Mouse (Mus musculus) monocyte, adult 2 months (primary cell): ENCODE measurements around the gene Nuak1.
A peak's percentile ranks its signal among the peaks of the same experiment; 100 is the strongest.

ENCODE experiments used
- DNase-seq, 2 experiments: peaks; one replicate each; pipeline ENCODE4 v3.0.0; 2022; ENCODE audit warnings: low spot score in 2 of 2, low read depth in 1 of 2

The Nuak1 gene

DNA sequence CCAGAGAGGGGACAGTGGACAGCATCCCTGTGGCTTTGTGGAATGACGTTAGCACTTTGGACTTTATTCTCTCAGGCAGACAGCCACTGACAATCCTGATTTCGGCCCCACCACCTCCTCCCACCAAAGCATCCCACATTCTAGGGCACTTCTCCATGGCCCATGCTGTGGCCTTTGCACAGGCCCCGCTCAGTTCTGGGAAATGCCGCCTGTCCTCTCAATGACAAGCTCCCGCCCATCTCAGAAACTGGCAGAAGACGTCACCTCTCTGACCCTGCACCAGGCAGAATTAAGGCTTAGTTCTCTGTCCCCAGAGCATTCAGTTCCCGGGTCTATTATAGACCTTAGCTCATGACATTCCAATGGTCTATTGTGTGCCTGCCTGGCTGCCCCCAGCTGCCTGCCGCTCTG, 7.0 kb upstream of the Nuak1 start:
- DNase-seq = no peak

DNA sequence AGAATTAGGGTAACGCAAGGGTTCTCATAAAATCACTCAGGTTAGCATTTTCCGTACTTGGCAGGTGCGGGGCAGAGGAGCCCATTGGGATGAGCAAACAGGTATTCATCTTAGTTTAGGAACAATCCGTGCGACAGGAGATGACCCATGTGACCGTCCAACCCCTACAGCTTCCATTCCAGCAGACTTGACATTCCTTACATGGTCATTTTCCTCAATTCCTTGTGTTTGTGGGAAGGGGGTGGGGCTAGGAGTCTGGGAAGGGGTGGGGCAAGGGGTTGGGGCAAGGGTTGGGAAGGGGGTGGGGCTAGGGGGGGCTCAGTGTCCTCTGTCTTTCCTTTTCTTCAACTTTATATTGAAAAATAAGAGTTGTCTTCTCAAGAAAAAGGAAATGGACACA, 6.3 kb upstream of the Nuak1 start:
- DNase-seq = no peak

DNA sequence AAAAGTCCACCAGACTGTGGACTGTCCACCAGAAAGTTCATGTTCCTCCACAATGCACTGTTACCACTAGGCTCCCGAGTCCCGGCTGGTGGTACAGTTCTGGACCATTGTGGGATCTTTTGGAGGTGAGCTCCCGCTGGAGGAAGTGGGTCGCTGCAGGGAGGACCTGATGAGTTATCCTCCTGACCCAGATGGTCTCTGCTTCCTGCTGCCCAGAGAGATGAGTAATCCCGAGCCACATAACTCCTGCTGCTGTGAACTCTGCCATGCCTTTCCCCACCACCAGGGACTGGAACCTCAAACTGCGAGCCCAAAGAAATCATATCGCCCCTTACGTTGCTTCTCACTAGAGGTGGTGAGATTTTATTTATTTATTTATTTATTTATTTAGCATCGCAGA, 4.0 kb upstream of the Nuak1 start:
- DNase-seq = no peak

DNA sequence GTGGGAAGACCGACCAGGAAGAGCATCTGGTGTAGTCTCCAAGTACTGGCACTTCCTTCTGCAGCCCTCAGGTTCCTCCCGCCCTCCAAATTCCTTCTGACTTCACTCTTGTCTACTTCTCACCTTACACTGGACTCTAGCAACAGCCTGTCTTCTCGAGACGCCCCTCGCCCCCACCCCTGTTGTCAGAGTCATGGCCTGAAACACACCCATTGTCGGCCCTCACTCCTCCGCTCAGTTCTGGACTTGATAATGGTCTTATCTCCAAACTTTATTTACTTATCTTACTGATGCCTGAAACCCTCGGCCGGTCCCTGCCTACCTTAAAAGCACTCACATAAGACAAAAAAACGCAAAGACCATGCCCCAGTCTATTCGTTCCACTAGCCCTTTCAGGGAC, 1.4 kb upstream of the Nuak1 start:
- DNase-seq = no peak

GRCm38 (mm10) chr10:84441434-84441785, 1.0 kb upstream of the Nuak1 start:
- DNase-seq = no peak

GRCm38 (mm10) chr10:84440181-84440540, 236 bp downstream of the Nuak1 start:
- no peak for DNase-seq

- DNase-seq = no peak
Observed at GRCm38 (mm10) chr10:84439228-84439596, 1.2 kb downstream of the Nuak1 start.

DNA sequence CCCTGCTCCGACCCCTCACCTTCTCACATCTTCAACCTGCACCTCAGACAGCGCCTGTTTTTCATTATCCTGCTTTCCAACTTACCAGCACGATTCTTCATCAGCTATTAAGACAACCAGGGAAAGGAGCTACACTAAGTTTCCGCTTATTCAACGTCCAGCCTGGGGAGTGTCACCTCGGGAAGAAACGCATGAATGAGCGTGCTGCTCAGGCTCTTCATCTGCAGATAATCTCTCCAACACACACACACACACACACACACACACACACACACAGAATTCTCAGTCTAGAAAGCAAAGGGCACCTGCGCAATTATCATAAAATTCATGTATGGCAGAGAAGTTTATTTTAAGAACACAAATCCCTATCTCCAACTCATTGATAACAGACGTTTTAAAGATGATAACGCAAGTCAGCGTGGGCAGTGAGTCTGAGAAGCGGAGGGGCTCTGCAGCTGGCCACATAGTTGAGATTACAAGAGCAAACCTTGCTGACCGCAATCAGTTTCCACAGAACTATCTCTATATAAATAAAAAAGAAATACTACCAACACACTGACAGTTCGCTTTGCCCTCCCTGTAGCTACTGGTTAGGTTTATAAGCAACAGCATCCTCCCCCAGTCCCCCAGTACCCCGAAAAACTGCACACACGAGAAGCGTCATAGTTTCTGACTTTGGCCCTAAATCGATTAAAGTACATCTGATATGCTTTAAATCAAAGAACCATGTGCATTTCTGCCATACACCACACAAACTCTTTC, 1.8 kb downstream of the Nuak1 start:
- DNase-seq = no peak

DNA sequence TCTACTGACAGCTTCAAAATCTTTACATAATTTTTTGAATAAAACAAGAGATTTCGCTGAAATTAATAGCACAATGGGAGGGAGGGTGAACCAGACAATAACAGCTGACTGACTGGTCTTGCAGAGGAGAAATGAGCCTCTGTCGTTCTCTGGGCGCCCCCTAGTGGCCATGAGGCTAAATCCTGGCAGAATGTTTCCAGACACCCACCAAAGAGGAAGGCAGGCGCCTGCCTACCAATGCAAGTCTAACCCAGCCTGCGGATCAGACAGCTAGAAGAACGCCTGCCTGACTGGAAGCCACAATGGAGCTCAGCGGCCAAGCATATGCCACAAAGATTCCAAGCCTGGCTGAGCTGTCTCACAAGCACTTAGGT, 2.4 kb downstream of the Nuak1 start:
- DNase-seq = peak; percentile 45 to 82

DNA sequence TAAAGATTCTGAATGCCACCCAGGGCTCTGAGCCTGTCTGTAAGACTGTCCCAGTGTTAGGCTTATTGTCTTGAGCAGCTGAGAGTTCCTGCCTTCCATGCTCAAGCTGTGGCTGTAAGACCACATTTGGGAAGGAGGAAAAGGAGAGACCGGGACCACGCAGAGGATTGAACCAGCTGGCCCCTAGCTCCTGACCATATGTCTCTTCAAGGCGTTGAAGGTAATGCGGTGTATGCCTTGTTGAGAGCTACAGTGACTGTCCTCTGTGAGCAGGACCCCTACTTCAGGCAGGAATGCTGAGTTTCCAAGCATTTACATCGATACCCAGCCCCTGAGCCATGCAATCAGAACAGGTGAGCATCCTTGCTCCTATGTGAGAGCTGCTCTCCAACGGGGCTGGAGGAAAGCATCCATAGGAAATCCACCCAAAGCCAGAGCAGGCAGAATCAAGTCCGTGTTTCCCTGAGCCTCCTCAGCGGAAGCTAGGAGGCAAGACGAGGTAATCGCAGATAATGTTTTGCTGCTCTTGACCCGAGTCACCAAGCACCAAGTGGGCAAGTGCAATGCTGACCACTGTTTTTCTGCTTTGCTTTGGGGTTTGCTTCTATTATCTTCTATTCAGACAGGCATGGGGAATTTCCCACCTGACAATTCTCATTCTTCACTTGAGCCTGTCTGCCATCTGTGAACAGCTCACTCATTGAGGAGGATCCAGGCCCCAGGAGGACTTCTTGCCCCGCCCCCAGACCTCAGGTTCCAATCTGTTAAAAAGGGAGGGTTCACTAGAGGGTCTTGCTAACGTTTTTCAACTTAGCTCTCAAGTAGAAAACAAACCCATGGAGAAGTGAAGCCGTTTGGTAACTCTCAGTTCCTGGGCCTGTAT, 3.0 kb downstream of the Nuak1 start:
- no peak for DNase-seq

- DNase-seq = no peak
Observed at GRCm38 (mm10) chr10:84435930-84436329, 4.5 kb downstream of the Nuak1 start.

GRCm38 (mm10) chr10:84433193-84433801, 7.1 kb downstream of the Nuak1 start:
- no peak for DNase-seq

- no peak for DNase-seq
Observed at GRCm38 (mm10) chr10:84424374-84424773, 16.0 kb downstream of the Nuak1 start.

GRCm38 (mm10) chr10:84423903-84424302, 16.5 kb downstream of the Nuak1 start:
- DNase-seq = no peak

DNA sequence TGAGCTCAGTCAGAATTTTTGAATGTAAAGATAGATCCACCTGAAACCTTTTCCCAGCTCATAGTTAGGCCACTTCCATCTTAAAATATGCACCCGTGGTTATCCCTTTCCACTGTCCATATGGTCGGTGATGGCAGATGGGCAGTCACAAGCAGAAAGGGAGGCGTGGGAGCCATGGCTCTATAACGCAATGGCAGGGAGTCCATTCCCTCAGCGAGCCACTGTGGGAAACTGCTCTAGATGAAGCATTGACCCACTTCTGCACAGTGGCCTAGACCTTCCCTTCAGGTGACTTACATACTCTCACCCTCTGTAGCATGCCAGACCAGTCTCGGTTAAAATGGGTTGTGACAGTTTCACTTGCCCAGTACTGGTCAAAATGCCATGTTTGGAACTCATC, 19.8 kb downstream of the Nuak1 start:
- DNase-seq = no peak

DNA sequence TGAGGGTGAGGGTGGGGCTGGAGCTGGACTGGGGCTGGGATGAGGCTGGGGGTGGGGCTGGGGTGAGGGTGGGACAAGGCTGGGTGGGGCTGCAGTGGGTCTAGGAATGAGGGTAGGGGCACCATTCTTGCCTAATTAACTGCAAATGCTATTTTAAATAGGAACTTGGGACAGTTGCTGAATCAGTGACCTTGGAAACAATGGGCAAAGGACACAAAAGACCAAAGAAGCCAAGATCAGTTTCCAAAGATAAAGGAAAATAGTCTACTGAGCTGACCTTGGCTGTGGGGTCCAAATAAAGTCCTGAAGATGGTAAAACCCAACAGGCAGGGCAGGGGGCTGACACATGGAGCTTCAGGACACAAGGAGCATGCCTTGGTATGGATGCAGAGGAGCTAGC, 22.0 kb downstream of the Nuak1 start:
- no peak for DNase-seq

DNA sequence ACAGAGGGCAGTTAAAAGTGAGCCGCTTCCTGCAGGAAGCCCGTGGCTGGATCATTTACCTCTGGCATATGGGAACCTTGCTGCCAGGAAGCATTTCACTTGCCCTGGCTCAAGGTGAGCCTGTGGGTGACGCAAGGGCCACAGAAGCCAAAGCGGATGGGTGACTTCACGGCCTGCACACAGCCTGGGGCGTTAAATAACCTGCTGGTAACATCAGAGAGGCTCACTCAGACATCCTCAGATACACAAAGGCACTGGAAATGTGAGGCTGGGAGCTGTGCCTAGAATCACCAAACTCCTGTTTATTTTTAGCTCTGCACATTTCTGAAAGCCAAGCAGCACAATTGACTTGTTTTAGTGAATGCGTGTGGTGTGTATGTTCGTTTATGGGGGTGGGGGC, 23.6 kb downstream of the Nuak1 start:
- DNase-seq = no peak

DNA sequence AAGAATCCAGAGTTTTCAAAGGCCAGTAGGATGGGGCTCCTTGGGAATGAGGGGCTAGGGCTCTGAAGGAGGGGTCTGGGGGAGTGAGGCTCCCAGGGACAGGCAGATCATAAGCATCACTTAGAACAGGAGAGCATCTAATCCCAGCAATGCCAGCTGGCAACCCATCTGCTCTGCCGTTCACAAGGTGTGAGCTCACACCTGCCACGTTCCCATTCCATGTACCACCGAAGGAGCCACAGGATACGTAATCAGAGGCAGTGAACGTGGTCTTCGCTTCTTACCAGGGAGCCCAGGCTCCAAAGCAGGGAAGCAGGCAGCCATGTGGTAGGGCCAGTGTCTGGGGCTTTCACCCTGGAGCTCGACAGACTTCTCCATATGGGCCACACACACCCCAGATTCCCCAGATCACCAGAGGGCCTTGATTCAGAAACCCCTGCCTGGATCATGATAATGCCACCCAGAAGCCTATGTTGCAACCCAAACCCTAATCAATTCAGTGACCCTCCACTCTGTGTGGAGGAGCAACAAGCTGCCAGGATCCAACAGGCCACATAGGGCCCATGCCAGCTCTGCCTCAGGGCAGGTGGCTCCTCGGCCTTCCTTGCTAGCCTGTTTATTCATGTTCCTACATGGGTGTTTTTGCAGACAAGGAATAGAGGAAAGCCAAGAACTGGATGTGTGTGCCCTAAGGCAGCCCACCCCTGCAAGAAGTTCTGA, 25.3 kb downstream of the Nuak1 start:
- DNase-seq = no peak

GRCm38 (mm10) chr10:84413310-84413709, 27.1 kb downstream of the Nuak1 start:
- no peak for DNase-seq

- no peak for DNase-seq
Observed at GRCm38 (mm10) chr10:84412326-84412962, 28.0 kb downstream of the Nuak1 start.
